Mouse (Mus musculus): ENCODE measurements around the gene Arl8b. TPM values are rescaled to one million over a fixed set of nuclear protein-coding genes. Genes with fewer than 3 reads are reported as not detected.

Arl8b gene
- polyA plus RNA-seq, 1 experiment from 2014 or later: 126 TPM

- Histone ChIP-seq H3K4me2 (ENCODE audit: low read depth, low read length) (no peak overlapping the region), H3K9me3 (ENCODE audit: control insufficient read depth, low read length) (no peaks in the 10 kb centered on the region), H3K4me3 (ENCODE audit: low read depth, low read length) (no peak overlapping the region), H3K4me1 (ENCODE audit: control insufficient read depth, insufficient read depth, low read length) (peaks cover 17% of the 10 kb centered on the region), H3K27ac (ENCODE audit: low read depth, low read length) (no peak overlapping the region), H3K36me3 (ENCODE audit: control insufficient read depth, insufficient read depth, low read length) (no peaks in the 10 kb centered on the region), H3K27me3 (ENCODE audit: control insufficient read depth, insufficient read depth, low read length) (no peaks in the 10 kb centered on the region), H3K9ac (replicated peaks; ENCODE audit: low read depth, low read length) (no peak overlapping the region)
- no peak for ATAC-seq (ENCODE audit: low read depth)
- 69% methylated on average over 6 of the region's 6 CpGs for WGBS
Observed at GRCm38 (mm10) chr6:108781865-108782264, 1.0 kb upstream of the Arl8b start.

GRCm38 (mm10) chr6:108783184-108783881 lies 434 bp downstream of the Arl8b start:
- Histone ChIP-seq H3K27me3 (ENCODE audit: control insufficient read depth, insufficient read depth, low read length) (no peaks in the 10 kb centered on the region), H3K36me3 (ENCODE audit: control insufficient read depth, insufficient read depth, low read length) (no peaks in the 10 kb centered on the region), H3K4me3 (ENCODE audit: low read depth, low read length) (peak overlapping the region; percentile 100), H3K4me2 (ENCODE audit: low read depth, low read length) (peak overlapping the region; percentile 70), H3K27ac (ENCODE audit: low read depth, low read length) (peak overlapping the region; percentile 89), H3K9ac (replicated peaks; ENCODE audit: low read depth, low read length) (peak overlapping the region; percentile 98), H3K9me3 (ENCODE audit: control insufficient read depth, low read length) (no peaks in the 10 kb centered on the region), H3K4me1 (ENCODE audit: control insufficient read depth, insufficient read depth, low read length) (peaks cover 17% of the 10 kb centered on the region)
- ATAC-seq (ENCODE audit: low read depth): peak; percentile 74
- under 1% methylated on average over 57 of the region's 57 CpGs for WGBS

- no peak overlapping the region for H3K27ac ChIP-seq (ENCODE audit: low read depth, low read length)
Observed at GRCm38 (mm10) chr6:108784056-108784455, 1.2 kb downstream of the Arl8b start.

DNA sequence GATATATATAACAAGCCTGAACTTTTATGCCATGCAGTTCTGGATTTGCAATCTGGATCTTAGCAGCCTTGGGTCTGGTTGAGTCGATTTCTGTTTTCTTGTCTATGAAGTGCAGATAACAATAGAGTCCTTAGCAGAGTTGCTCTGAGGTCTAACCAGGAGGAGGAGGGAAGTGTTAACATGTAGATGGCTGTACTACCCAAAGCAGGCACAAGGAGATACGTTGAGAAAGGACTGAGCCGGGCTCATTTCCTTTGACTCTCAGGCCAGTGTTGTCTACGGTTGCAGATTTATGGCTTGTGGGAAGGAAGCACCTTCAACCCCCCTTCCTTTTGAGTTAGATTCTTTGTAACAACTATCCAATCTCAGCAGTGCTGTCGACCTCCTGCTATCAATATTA lies 1.9 kb downstream of the Arl8b start:
- H3K4me2 ChIP-seq (ENCODE audit: low read depth, low read length): peak overlapping the region; percentile 70
- no peak for ATAC-seq (ENCODE audit: low read depth)
- peak overlapping the region; percentile 100 for H3K4me3 ChIP-seq (ENCODE audit: low read depth, low read length)
- no peaks in the 10 kb centered on the region for H3K27me3 ChIP-seq (ENCODE audit: control insufficient read depth, insufficient read depth, low read length)
- H3K9ac ChIP-seq (replicated peaks; ENCODE audit: low read depth, low read length): no peak overlapping the region
- H3K36me3 ChIP-seq (ENCODE audit: control insufficient read depth, insufficient read depth, low read length): no peaks in the 10 kb centered on the region
- H3K27ac ChIP-seq (ENCODE audit: low read depth, low read length): no peak overlapping the region
- no peaks in the 10 kb centered on the region for H3K9me3 ChIP-seq (ENCODE audit: control insufficient read depth, low read length)
- H3K4me1 ChIP-seq (ENCODE audit: control insufficient read depth, insufficient read depth, low read length): peaks cover 17% of the 10 kb centered on the region
- WGBS: 34% methylated on average over 5 of the region's 5 CpGs

More at GRCm38 (mm10) chr6:108784056-108784455, 1.2 kb downstream of the Arl8b start:
- H3K4me2 ChIP-seq (ENCODE audit: low read depth, low read length): peak overlapping the region; percentile 70
- 23% methylated on average over 11 of the region's 11 CpGs for WGBS
- peaks cover 17% of the 10 kb centered on the region for H3K4me1 ChIP-seq (ENCODE audit: control insufficient read depth, insufficient read depth, low read length)
- H3K9ac ChIP-seq (replicated peaks; ENCODE audit: low read depth, low read length): peak overlapping the region; percentile 98
- H3K27me3 ChIP-seq (ENCODE audit: control insufficient read depth, insufficient read depth, low read length): no peaks in the 10 kb centered on the region
- H3K36me3 ChIP-seq (ENCODE audit: control insufficient read depth, insufficient read depth, low read length): no peaks in the 10 kb centered on the region
- H3K9me3 ChIP-seq (ENCODE audit: control insufficient read depth, low read length): no peaks in the 10 kb centered on the region
- no peak for ATAC-seq (ENCODE audit: low read depth)
- H3K4me3 ChIP-seq (ENCODE audit: low read depth, low read length): peak overlapping the region; percentile 100

DNA sequence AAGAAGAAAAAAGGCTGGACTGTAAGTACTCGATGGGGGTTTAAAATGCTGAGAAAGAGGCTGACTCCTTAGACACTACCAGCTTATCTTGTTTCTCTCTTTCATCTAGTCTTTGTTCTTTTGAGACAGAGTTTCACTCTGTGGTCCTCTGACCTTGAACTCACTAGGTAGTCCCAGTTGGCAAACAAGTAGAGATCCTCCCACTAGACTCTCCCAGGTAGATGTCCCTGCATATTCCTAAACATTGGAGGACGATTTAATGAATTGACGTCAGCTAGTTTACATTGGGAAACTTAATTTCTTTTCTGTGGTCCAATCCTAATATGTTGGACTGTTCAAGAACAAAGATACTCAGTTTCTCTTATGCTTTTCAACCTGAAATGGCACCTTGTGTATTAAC lies 2.7 kb downstream of the Arl8b start:
- Histone ChIP-seq H3K27me3 (ENCODE audit: control insufficient read depth, insufficient read depth, low read length) (no peaks in the 10 kb centered on the region), H3K4me2 (ENCODE audit: low read depth, low read length) (no peak overlapping the region; the same call in 1 of the 2 replicates), H3K9ac (replicated peaks; ENCODE audit: low read depth, low read length) (no peak overlapping the region), H3K9me3 (ENCODE audit: control insufficient read depth, low read length) (no peaks in the 10 kb centered on the region), H3K27ac (ENCODE audit: low read depth, low read length) (no peak overlapping the region), H3K36me3 (ENCODE audit: control insufficient read depth, insufficient read depth, low read length) (no peaks in the 10 kb centered on the region), H3K4me3 (ENCODE audit: low read depth, low read length) (no peak overlapping the region), H3K4me1 (ENCODE audit: control insufficient read depth, insufficient read depth, low read length) (peaks cover 17% of the 10 kb centered on the region)
- no peak for ATAC-seq (ENCODE audit: low read depth)
- 96% methylated on average over 3 of the region's 3 CpGs for WGBS

GRCm38 (mm10) chr6:108791498-108791897 lies 8.6 kb downstream of the Arl8b start:
- no peak overlapping the region for H3K4me2 ChIP-seq (ENCODE audit: low read depth, low read length)
- no peak for ATAC-seq (ENCODE audit: low read depth)
- H3K4me1 ChIP-seq (ENCODE audit: control insufficient read depth, insufficient read depth, low read length): 0 out of 2 replicates have a peak, but pooled peaks cover under 1% of the 10 kb centered on the region
- H3K9ac ChIP-seq (replicated peaks; ENCODE audit: low read depth, low read length): no peak overlapping the region
- no peaks in the 10 kb centered on the region for H3K27me3 ChIP-seq (ENCODE audit: control insufficient read depth, insufficient read depth, low read length)
- H3K9me3 ChIP-seq (ENCODE audit: control insufficient read depth, low read length): no peaks in the 10 kb centered on the region
- no peak overlapping the region for H3K27ac ChIP-seq (ENCODE audit: low read depth, low read length)
- no peaks in the 10 kb centered on the region for H3K36me3 ChIP-seq (ENCODE audit: control insufficient read depth, insufficient read depth, low read length)
- no peak overlapping the region for H3K4me3 ChIP-seq (ENCODE audit: low read depth, low read length)
- WGBS: 83% methylated on average over 5 of the region's 5 CpGs

DNA sequence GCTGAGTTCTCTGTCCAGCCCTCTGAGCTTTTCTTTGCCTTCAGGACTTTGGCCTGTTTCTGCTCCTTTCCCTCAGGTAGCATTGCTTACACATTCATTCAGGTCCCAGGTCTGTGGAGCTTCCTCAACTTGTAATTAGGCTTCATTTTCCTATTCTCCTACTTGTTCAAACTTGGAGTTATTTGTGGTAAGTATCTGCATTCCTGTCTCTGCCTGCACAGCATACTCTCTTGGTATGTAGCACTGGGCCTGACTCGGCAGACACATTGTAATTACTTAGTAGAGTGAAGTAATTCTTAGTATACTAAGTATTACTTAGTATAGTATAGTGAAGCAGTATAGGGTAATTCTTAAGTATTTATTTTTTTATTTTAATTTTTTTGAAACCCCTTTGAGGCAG lies 13.0 kb downstream of the Arl8b start:
- Histone ChIP-seq H3K36me3 (ENCODE audit: control insufficient read depth, insufficient read depth, low read length) (no peaks in the 10 kb centered on the region), H3K27me3 (ENCODE audit: control insufficient read depth, insufficient read depth, low read length) (no peaks in the 10 kb centered on the region), H3K4me3 (ENCODE audit: low read depth, low read length) (no peak overlapping the region), H3K9ac (replicated peaks; ENCODE audit: low read depth, low read length) (no peak overlapping the region), H3K4me2 (ENCODE audit: low read depth, low read length) (no peak overlapping the region), H3K27ac (ENCODE audit: low read depth, low read length) (no peak overlapping the region), H3K9me3 (ENCODE audit: control insufficient read depth, low read length) (no peaks in the 10 kb centered on the region), H3K4me1 (ENCODE audit: control insufficient read depth, insufficient read depth, low read length) (peaks cover 5% of the 10 kb centered on the region; the same call in 1 of the 2 replicates)
- no peak for ATAC-seq (ENCODE audit: low read depth)
- 74% methylated on average over 1 of the region's 1 CpGs for WGBS

DNA sequence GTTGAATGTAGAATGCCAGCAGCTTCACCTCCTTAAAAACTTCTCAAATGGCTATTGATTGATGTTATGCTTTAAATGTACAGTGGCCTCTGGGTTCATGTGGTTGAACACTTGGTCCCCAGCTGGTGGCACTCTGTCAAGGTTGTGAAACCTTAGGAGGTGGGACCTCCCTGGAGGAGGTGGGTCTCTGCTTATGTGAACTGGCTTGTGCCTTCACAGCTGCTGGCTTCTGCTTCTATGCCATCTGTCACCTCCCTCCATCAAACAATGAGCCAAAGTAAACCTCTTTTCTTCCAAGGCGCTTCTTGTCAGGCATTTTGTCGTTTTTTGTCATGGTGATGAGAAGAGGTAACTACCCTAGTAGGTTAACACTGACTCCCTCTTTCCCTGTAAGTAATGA lies 13.8 kb downstream of the Arl8b start:
- WGBS: 21% methylated on average over 2 of the region's 2 CpGs
- Histone ChIP-seq H3K27ac (ENCODE audit: low read depth, low read length) (no peak overlapping the region), H3K27me3 (ENCODE audit: control insufficient read depth, insufficient read depth, low read length) (no peaks in the 10 kb centered on the region), H3K9me3 (ENCODE audit: control insufficient read depth, low read length) (no peaks in the 10 kb centered on the region), H3K9ac (replicated peaks; ENCODE audit: low read depth, low read length) (no peak overlapping the region), H3K36me3 (ENCODE audit: control insufficient read depth, insufficient read depth, low read length) (no peaks in the 10 kb centered on the region), H3K4me2 (ENCODE audit: low read depth, low read length) (no peak overlapping the region), H3K4me1 (ENCODE audit: control insufficient read depth, insufficient read depth, low read length) (peaks cover 5% of the 10 kb centered on the region; the same call in 1 of the 2 replicates), H3K4me3 (ENCODE audit: low read depth, low read length) (no peak overlapping the region)
- no peak for ATAC-seq (ENCODE audit: low read depth)

DNA sequence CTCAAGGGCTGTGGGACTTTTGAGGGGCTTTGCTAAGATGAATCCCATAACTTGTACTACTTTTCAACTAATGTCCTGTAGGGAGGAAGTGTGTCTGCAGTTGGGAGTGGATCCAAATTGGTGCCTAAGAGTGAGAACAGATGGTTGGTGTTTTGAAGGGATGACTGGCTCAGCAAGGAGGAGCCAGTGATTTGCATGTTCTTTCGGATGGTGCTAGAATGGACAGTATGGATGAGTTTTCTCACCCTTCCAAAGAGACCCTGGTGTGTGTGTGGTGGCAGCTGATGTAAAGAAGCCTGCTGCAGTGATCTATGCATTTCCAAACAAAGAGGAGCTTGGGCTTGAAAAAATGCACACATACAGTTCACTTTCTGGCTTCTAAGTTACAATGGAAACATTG lies 22.3 kb downstream of the Arl8b start:
- whole genome bisulfite sequencing: 6% methylated on average over 1 of the region's 1 CpGs
- Histone ChIP-seq H3K4me3 (ENCODE audit: low read depth, low read length) (no peak overlapping the region), H3K9me3 (ENCODE audit: control insufficient read depth, low read length) (no peaks in the 10 kb centered on the region), H3K9ac (replicated peaks; ENCODE audit: low read depth, low read length) (no peak overlapping the region), H3K27me3 (ENCODE audit: control insufficient read depth, insufficient read depth, low read length) (no peaks in the 10 kb centered on the region), H3K4me2 (ENCODE audit: low read depth, low read length) (no peak overlapping the region), H3K36me3 (ENCODE audit: control insufficient read depth, insufficient read depth, low read length) (no peaks in the 10 kb centered on the region), H3K27ac (ENCODE audit: low read depth, low read length) (no peak overlapping the region), H3K4me1 (ENCODE audit: control insufficient read depth, insufficient read depth, low read length) (peaks cover 7% of the 10 kb centered on the region; the same call in 1 of the 2 replicates)
- peak; percentile 46; the same call in 1 of the 2 replicates for ATAC-seq (ENCODE audit: low read depth)
